Mouse (Mus musculus) thymus, adult 2 months (tissue): ENCODE measurements around the gene Ttc25.

ENCODE experiments used
- CTCF ChIP-seq: fragments of 200-500 bp; IDR thresholded peaks from 2 replicates; pipeline ENCODE4 v1.5.1; 2012; ENCODE audit warnings: mild to moderate bottlenecking, control low read depth, low read length, moderate library complexity, borderline replicate concordance; ENCODE audit not compliant: control insufficient read depth, poor library complexity, insufficient read depth; ENCODE audit errors: extremely low read depth
- POLR2A ChIP-seq: fragments of 200-500 bp; IDR thresholded peaks from 2 replicates; pipeline ENCODE4 v1.6.1; 2012; ENCODE audit warnings: mild to moderate bottlenecking, low read length, control low read depth, moderate library complexity; ENCODE audit not compliant: control insufficient read depth, poor library complexity, insufficient read depth; ENCODE audit errors: extremely low read depth

- TF ChIP-seq CTCF (no peak), POLR2A (no peak)
Measured at GRCm38 (mm10) chr11:100569789-100570188, 24.4 kb downstream of the Ttc25 start.
